Mouse (Mus musculus): ENCODE measurements around the gene Tcte2.

DNA sequence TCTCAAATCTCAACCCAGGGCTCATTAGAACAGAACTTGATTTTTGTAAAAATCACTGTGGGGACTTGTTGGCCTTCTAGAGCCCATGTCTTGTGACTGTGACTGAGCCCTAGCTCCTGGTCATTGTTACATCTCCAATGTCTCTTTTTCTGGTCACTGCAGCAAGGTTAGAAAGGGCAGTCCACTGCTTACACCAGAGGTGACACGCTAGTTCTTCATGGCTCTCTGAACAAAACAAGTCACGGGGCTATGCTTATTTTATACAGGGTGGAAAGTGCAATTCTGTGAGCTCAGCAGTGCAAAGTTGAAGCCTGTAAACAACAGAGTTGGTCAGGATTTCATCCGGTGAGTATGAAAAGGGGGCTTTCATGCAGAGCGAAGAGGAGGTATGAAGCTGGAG is 7.7 kb downstream of the Tcte2 start:
- no peak for TF ChIP-seq CTCF (IDR thresholded peaks at IDR 0.05; ENCODE audit: borderline replicate concordance, insufficient read depth, low read depth, low read length)
- TF ChIP-seq POLR2A (IDR thresholded peaks at IDR 0.05; ENCODE audit: borderline replicate concordance, insufficient read depth, low read length): no peak

Data from cerebellum, adult 2 months (tissue).